Mouse (Mus musculus): ENCODE data around the gene Ak9.
"Not testable (repeated sequence)": the region's sequence is repeated elsewhere in the genome, so short reads cannot be mapped to it uniquely, and the experiment has no call there.

Gene Ak9

DNA sequence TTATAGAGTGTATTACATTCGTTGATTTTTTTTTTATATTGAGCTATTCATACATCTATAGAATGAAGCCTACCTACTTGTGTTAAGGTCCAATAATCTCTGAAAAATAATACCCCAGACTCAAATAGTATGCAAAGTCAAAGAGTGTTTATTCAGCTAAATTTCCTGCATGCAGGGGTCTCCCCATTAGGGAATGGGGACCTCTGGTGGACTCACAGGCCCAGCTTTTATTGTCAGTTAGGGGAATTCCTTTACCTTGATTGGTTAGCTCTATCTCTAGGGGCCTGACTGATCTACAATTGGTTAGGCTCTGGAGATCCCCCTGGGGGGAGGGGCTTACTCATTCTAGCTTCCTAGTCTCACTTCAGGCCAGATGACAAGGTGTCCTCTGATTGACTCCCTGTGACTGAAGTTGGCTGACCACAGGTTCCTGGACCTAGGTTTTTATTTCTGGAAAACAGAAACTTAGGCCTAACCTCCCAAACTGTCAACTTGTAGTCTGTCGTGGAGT lies 28.8 kb downstream of the Ak9 start:
- DNase-seq (ENCODE audit: low spot score) = no peak

DNA sequence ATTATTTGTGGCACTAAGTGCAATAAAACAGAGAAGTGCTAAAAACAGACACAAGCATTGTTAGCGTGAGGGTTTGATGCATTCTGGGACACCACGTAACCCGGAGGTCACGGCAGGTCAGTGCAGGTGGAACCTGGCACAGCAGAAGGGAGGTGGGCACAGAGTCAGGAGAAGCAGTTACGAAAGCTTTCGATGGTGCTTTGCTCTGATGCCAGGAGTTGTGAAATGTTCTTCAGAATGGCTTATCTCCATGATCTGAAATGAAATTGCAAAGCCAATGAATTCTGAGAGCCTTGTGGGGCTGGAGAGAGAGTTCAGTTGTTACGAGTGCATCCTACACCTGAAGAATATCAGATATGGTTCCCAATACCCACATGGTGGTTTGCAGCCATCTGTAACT lies 37.6 kb downstream of the Ak9 start:
- no peak for DNase-seq (ENCODE audit: low spot score)

DNA sequence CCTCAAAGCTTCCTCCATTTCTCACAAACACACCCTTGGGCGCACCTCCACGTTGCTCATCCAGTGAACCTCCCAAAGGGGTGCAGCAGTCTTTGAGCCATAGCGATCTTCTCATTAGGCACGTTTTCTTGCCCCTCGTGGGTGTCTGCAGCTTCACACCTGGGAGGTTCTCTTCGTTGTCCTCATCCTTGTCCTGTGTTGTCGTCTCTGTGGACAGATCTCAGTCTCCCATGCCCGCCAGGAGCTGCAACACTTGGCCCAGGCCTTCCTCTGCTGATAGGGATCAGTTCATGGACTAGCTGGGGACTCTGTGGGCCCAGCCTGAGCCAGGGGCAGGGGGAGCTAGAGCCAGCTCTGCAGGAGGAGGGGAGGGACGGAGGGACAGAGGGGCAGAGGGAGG lies 61.3 kb downstream of the Ak9 start:
- no peak for DNase-seq (ENCODE audit: low spot score)

DNA sequence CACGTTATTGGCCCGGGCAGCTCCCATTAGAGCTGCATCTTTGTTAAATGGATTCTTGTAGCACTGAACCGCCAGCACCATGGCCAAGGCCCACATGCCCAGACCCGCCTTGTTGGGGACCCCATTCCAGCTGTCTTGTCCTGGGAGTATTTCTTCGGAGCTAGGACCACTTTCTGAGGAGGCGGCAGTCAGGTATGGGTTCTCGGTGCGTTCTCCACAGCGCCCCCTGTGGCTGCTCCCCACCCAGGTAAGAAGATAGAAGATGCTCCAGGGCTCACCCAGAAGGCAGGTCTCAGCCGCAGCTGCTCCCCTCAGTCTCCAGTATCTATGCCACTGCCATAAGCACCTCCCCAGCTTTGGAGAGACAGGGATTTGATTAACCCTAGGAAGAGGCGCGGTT lies 76.7 kb downstream of the Ak9 start:
- no peak for DNase-seq (ENCODE audit: low spot score)

DNA sequence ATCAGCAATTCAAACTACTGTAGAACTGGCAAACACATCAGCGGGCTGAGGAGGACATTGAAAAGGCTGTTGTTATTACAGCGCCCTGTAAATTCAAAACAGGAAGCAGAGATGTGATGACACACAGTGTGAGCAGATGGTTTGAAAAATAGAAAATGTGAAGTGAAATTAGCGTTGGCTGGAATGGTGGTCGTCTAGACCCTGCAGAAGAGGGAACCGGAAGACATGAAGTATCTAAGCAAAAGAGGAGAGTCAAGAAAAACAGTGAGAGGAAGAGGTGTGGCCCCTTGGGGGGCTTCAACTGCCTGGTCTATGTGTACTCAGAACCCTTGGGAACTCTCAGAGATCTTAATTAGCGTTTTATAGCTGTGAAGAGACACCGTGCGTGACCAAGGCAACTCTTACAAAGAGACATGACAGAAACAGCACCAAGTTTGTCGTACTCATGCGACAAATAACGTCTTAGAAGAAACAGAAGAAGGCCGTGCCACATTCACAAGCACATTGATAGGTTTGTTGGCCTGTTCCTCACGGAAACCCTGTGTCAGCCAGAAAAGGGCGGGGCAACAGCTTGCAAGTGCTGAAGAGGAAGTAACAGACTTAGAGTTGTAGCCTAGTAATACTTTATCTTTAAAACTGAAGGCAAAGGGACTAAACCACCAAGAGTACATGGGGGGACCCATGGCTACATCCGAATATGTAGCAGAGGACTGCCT lies 81.9 kb downstream of the Ak9 start:
- no peak for DNase-seq (ENCODE audit: low spot score)

DNA sequence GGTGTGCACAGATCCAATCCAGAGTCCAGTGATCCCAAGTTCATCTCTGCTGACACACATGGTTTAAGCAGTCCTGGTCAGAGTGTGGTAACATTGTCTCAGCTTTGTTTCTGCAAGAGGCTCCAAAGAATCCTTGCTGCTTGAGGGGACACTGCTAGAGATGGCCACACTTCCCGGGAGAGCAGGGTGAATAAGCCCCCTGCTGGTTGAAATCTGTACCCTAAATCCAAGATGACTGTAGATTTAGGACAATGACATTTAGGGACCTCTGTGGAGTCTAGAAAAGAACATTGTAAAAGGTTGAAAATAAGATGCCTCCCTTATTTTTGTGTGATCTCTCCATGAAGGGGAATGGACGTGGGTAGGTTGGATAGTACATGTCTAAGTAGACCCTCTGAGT lies 89.8 kb downstream of the Ak9 start:
- no peak for DNase-seq (ENCODE audit: low spot score)

DNA sequence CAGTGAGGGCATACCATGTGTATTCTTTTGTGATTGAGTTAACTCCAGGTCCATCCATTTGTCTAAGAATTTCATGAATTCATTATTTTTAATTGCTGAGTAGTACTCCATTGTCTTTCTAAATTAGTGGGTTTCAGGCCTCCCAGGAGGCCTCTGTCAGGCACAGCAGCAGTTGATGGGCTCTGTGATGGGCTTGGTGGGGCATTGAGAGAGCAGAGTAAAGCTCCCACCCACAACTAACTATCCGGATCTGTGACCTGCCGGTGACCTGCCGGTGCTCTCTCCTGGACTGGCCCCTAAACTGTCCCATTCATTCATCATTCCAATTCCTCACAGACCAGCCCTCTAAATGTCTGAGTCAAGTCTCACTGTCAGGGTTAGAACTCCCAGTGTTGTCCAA lies 97.3 kb downstream of the Ak9 start:
- DNase-seq (ENCODE audit: low spot score) = no peak

DNA sequence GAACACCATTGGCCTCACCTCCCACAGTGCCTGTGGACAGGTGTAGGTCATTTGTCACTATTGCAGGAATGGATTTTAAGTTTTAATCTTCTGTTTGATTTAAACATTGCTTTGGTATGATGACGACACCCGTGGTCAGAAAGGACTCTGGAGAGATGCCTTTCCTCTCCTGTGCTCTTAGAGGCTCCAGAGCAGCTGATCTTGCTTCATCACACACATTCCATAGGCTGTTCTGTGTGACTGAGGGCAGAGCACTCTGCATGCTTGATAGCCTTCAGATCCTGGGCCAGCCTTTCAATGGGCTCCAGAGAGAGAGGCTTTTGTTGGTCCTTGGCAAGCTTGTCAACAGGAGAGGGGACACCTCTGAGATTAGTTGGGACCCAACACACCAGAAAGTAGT lies 99.6 kb downstream of the Ak9 start:
- no peak for DNase-seq (ENCODE audit: low spot score)

DNA sequence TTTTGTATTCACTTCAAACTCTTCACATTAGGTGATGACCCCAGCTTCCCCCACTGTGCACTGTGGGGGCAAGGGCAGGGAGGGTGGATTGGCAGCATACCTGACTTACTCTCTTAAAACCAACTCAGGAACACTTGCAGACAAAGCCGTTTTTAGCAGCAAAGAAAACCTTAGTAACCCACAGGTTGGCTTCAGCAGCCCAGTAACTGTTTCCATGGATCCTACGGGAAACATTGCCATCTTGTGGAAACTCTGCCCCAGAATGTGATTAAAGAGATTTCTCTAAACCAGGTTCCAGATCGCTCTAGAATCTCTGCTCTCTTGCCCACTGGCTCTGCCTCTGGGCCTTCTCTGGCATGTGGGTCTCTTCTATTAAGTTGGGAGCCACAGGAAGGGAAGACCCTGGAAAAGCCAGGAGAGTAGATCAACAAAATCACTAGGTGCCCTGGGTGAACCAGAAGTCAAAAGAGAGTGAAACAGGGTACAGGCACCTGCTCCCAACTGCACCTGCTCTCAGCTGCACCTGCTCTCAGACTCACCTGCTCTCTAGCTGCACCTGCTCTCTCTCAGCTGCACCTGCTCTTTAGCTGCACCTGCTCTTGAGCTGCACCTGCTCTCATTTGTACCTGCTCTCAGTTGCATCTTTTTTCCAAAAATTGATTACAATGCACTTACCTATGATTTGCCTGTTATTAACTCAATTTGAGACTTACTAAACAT lies 100.3 kb downstream of the Ak9 start:
- DNase-seq (ENCODE audit: low spot score) = peak; percentile 43

DNA sequence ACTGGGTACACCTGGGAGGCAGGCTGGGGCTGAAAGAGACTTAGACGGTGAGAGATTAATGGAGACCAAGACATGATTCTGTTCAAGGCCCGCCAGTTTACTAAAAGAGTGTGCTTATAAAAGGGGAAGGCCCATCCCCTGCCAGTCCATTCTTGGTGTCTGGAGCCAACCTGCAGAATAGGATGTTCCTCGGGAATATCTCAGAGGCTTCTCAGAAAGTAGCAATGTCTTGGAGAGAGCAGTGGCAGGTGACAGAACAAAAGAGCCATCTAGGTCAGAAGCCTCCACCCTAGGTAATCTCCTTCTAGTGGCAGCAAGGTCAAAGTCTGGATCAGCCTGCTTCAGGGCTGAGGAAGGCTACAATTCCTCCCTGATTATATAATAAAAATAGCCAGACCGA lies 106.4 kb downstream of the Ak9 start:
- not testable (repeated sequence) for DNase-seq (ENCODE audit: low spot score)

DNA sequence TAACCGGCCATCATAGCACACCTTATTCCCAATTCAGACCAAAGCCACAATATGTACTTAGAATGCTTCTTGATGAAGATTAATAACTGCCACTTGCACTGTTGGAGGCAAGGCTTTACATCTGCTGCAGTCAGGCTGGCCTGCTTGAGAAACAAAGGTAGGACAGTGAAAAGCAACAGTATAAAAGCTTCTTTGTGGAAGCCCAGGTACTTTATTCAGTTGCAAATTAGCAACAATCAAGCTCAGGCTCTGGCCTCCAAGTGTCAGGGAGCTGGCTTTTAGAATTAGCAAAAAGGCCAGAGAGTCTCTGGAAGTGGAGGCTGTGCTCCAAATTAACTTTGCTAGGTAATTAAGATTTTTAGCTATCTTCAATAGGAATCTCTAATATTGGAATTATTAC lies 107.0 kb downstream of the Ak9 start:
- not testable (repeated sequence) for DNase-seq (ENCODE audit: low spot score)

DNA sequence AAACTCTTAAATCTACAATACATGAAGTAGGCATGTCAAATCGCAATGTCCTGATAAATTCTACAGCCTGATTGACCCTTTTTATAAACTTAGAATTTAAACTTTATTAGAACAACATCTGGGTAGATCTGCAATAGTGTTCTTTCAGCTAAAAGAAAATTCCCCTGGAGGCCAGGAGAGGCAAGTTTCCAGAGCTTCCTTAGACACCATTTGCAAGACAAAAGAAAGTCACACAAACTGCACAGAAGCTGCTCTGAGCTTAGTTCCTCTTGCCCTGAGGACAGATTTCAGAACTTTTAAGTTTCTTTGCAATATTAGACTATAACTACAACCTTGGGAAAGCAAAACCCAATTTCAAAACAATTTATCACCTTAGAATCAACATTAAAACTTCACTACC lies 109.7 kb downstream of the Ak9 start:
- DNase-seq (ENCODE audit: low spot score) = not testable (repeated sequence)

DNA sequence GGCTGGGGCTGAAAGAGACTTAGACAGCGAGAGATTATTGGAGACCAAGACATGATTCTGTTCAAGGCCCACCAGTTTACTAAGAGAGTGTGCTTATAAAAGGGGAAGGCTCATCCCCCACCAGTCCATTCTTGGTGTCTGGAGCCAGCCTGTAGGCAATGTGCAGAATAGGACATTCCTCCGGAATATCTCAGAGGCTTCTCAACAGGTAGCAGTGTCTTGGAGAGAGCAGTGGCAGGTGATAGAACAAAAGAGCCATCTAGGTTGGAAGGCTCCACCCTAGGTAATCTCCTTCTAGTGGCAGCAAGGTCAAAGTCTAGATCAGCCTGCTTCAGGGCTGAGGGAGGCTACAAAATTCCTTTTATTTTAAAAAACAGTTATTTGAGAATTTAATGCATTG lies 111.6 kb downstream of the Ak9 start:
- not testable (repeated sequence) for DNase-seq (ENCODE audit: low spot score)

DNA sequence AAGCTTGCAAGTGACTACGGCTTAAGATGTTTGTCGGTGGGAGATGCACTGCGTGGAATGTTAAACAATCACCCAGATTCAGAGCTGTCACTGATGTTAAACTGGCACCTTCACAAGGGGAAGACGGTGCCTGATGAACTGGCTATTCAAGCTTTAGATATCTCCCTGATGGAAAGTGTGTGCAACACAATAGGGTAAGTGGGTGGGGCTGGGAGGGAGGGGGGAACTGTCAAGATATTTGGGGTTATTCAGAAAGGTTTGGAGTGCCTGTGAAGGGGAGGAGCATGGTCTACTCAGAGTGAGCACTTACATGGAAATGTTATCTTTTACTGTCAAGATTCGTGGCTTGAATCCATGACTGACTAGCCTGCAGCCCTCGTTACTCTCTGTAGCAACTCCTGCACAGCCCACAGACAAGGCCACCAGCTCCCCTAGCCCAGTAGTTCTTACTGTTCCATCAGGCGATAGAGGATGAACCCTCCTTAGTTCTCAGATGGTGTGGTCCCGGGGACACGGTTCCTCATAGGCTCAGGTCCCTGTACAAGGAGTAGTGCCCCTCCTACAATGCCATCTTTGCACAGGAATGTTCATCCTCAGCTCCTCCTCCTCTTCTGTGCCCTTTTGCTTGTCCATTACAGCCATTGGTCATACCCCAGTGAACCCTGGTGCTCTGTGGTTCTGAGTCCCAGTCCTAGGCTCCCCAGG lies 116.9 kb downstream of the Ak9 start:
- no peak for DNase-seq (ENCODE audit: low spot score)

DNA sequence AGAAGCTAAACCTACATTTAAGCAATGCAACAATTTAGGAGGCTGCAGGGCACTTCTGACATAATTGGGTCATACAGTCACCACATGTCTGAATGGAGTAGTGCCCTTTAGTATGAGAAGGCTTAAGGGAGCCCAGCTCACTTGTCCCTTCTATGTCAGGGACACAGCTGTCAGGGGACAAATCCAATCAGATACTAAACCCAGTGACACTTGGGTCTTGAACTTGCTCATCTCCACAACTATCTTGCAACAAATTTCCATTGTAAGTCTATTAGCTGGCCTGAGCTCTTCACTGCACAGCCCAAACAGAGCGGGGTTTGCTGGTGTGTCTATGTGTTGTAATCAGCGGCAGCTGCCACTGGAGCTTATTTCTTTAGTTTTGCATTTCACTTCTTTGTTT lies 119.9 kb downstream of the Ak9 start:
- peak; percentile 39 for DNase-seq (ENCODE audit: low spot score)

DNA sequence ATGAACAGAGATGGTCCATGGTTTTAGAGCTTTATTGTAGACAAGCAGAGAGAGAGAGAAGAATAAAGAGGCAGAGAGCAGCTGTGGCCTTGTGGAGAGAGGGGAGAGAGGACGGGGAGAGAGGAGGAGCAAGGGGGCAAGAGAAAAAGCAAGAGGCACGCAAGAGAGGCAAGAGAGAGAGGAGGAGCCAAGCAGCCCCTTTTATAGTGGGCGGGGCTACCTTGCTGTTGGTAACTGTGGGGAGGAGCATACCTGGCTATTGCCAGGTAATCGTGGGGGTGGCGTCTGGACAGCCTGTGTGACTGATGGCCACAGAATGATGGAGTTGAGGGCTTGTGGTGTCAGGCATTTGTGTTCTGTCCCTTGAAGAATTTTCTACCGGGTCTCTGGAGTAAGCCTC lies 122.6 kb downstream of the Ak9 start:
- DNase-seq (ENCODE audit: low spot score) = no peak

DNA sequence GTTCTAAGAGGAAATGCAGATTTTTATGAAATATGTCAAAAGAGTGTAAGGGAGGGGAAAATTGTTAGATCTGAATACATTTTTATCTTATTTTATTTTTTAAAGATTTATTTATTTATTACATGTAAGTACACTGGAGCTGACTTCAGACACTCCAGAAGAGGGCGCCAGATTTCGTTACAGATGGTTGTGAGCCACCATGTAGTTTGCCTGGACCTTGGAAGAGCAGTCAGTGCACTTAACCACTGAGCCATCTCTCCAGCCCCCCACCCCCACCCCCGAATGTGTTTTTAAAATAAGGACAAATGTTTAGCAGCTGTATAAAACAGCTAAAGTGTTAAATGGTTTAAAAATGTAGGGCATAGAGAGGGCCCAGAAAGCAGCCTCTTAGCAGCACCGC lies 130.8 kb downstream of the Ak9 start:
- DNase-seq (ENCODE audit: low spot score) = peak; percentile 56

DNA sequence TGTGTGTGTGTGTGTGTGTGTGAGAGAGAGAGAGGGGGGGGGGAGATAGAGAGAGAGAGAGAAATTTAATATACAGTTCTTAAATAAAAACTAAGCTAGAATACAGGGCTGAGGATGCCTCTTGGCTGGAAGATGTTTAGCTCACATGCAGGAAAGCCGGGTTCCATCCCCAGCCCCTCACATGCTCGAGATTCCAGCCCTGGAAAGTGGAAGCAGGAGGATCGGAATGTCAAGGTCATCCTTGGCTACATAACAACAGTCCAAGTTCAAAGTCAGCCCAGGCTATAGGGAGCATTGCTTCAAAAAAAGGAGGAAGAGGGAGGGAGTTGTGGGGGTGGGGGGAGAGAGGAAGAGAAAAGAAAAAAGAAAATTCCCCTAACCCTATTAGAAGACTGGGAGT lies 131.4 kb downstream of the Ak9 start:
- DNase-seq (ENCODE audit: low spot score) = no peak

DNA sequence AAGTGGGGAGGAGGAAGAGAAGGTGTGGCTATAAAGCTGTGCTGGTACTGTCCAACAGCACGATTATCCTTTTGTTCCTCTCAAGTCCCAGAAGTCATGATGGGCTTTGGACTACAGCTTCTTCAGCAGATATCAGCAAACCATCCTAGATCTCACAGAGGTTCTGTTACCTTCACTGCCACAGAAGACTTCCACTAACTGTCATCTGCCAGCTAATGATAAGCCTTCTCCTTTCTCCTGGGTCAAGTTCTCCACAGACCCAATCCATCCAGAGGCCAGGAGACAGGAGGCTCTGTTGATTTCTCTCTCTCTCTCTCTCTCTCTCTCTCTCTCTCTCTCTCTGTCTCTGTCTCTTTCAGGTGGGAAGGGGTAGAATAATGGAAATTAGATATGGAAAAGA lies 144.4 kb downstream of the Ak9 start:
- DNase-seq (ENCODE audit: low spot score) = no peak

DNA sequence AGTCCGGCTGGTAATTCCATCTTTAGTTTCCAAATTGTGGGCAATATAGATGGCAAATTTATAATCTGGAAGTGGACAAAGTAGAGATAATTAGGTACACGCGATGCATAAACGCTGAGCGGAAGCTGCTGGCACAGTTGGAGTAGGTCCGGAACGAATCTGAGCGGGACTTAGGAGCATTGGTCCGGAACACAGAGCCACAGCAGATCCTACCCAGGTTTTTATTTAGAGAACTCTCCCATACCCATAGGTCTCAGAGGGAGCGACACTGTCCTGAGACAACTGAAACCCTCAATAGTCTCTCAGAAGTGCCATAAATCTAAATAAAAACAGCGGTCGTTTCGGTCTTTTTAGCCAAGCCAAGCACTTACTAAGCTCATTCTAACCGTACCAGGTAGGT lies 145.9 kb downstream of the Ak9 start:
- no peak for DNase-seq (ENCODE audit: low spot score)

DNA sequence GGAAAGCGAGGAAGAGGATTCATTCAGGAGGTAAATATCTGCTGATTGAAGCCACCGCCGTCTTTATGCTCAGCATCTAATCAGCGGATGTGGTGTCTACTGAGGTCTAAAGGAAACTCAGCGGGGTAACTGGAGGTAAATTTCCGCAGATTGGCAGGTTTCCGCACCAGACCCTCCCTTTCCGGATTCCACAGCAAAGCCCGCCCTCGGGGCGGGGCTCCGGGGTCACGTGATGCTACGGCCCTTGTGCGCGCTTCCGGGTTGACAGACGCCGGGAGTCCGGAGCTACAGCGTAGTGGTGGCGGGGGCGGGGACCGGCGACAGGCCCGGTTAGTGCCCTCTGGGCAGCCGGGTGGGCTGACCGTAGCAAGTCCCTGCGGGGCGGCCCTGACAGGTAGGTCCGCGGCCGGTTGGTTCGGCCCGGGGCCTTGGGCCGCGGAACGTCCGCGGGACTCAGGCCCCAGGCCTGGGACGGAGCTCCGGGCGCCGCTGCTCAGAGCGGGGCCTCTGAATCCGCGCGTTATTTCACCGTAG lies 146.4 kb downstream of the Ak9 start, which contains the start of gene Zbtb24:
Gene Zbtb24 (plus strand): TSS at position 247 of the 534 bp plus-strand sequence.
- peak; percentile 94 for DNase-seq (ENCODE audit: low spot score)

DNA sequence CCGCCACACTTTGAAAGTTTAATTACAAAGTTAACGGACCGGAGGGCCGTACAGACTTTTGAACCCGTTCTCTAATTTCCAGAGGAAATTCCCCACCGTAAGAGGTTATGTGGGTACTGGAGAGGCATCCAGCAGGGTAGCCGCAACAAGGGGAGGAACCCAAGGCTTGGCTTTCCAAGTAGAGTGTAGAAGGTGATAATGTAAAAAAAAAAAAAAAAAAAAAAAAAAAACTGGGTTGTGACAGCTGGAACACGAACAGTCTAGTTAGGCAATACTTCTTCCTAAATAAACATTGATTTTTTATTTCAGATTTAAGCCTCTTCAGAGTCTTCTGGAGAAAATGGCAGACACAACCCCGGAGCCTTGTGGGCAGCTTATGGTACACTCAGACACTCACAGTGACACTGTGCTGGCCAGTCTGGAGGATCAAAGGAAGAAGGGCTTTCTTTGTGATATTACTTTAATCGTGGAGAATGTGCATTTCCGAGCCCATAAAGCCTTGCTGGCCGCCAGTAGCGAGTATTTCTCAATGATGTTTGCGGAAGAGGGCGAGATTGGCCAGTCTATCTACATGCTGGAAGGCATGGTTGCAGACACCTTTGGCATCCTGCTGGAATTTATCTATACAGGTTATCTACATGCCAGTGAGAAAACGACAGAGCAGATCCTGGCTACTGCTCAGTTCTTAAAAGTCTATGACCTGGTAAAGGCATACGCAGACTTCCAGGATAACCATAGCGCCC lies 147.2 kb downstream of the Ak9 start:
- DNase-seq (ENCODE audit: low spot score) = peak; percentile 17
